Mouse (Mus musculus) bone marrow macrophage, adult 2 months (primary cell): ENCODE measurements around the gene Mgea5.

Experiments
- CTCF ChIP-seq: IDR thresholded peaks from 2 replicates; pipeline ENCODE4 v1.5.1; 2012; ENCODE audit warnings: low read depth, mild to moderate bottlenecking, low read length, moderate library complexity
- POLR2A ChIP-seq: IDR thresholded peaks from 2 replicates; pipeline ENCODE4 v1.6.1; 2012; ENCODE audit warnings: mild to moderate bottlenecking, low read depth, low read length, borderline replicate concordance

GRCm38 (mm10) chr19:45742218-45742983, 41.2 kb downstream of the Mgea5 start, which contains the start of gene Fgf8:
- TF ChIP-seq CTCF (no peak), POLR2A (no peak)
